Mouse (Mus musculus): ENCODE measurements around the gene Nrxn3.

Gene Nrxn3

GRCm38 (mm10) chr12:89817072-89817773 is 1094.5 kb downstream of the Nrxn3 start:
- no peak for DNase-seq (ENCODE audit: low spot score)

GRCm38 (mm10) chr12:89818200-89818599 is 1095.5 kb downstream of the Nrxn3 start:
- no peak for DNase-seq (ENCODE audit: low spot score)

GRCm38 (mm10) chr12:89822141-89822540 is 1099.5 kb downstream of the Nrxn3 start:
- DNase-seq (ENCODE audit: low spot score), result no peak

- DNase-seq (ENCODE audit: low spot score), result no peak
These were observed 1107.3 kb downstream of the Nrxn3 start for GRCm38 (mm10) chr12:89829927-89830326.

- no peak for DNase-seq (ENCODE audit: low spot score)
These were observed 1107.7 kb downstream of the Nrxn3 start for GRCm38 (mm10) chr12:89830350-89830749.

GRCm38 (mm10) chr12:89831300-89831699 is 1108.6 kb downstream of the Nrxn3 start:
- DNase-seq (ENCODE audit: low spot score), result no peak

- no peak for DNase-seq (ENCODE audit: low spot score)
These were observed 1113.6 kb downstream of the Nrxn3 start for GRCm38 (mm10) chr12:89836271-89836670.

- no peak for DNase-seq (ENCODE audit: low spot score)
These were observed 1120.2 kb downstream of the Nrxn3 start for GRCm38 (mm10) chr12:89842861-89843260.

- DNase-seq (ENCODE audit: low spot score), result no peak
These were observed 1125.4 kb downstream of the Nrxn3 start for GRCm38 (mm10) chr12:89848116-89848515.

GRCm38 (mm10) chr12:89854355-89854754 is 1131.7 kb downstream of the Nrxn3 start:
- DNase-seq (ENCODE audit: low spot score), result no peak

- DNase-seq (ENCODE audit: low spot score), result no peak
These were observed 1144.4 kb downstream of the Nrxn3 start for GRCm38 (mm10) chr12:89867124-89867523.

GRCm38 (mm10) chr12:89882617-89883370 is 1160.1 kb downstream of the Nrxn3 start:
- DNase-seq (ENCODE audit: low spot score), result no peak

- no peak for DNase-seq (ENCODE audit: low spot score)
These were observed 1161.9 kb downstream of the Nrxn3 start for GRCm38 (mm10) chr12:89884576-89884975.

GRCm38 (mm10) chr12:89888647-89889046 is 1166.0 kb downstream of the Nrxn3 start:
- DNase-seq (ENCODE audit: low spot score), result peak; percentile 4

- DNase-seq (ENCODE audit: low spot score), result no peak
These were observed 1174.2 kb downstream of the Nrxn3 start for GRCm38 (mm10) chr12:89896901-89897300.

- no peak for DNase-seq (ENCODE audit: low spot score)
These were observed 1186.9 kb downstream of the Nrxn3 start for GRCm38 (mm10) chr12:89909578-89909977.

- DNase-seq (ENCODE audit: low spot score), result no peak
These were observed 1195.6 kb downstream of the Nrxn3 start for GRCm38 (mm10) chr12:89918138-89918829.

GRCm38 (mm10) chr12:89932338-89932737 is 1209.7 kb downstream of the Nrxn3 start:
- DNase-seq (ENCODE audit: low spot score), result no peak

GRCm38 (mm10) chr12:89933630-89934029 is 1211.0 kb downstream of the Nrxn3 start:
- no peak for DNase-seq (ENCODE audit: low spot score)

GRCm38 (mm10) chr12:89940746-89941145 is 1218.1 kb downstream of the Nrxn3 start:
- DNase-seq (ENCODE audit: low spot score), result no peak

- no peak for DNase-seq (ENCODE audit: low spot score)
These were observed 1223.3 kb downstream of the Nrxn3 start for GRCm38 (mm10) chr12:89945911-89946502.

GRCm38 (mm10) chr12:89946522-89946921 is 1223.8 kb downstream of the Nrxn3 start:
- no peak for DNase-seq (ENCODE audit: low spot score)
